In the genomic region with DNA sequence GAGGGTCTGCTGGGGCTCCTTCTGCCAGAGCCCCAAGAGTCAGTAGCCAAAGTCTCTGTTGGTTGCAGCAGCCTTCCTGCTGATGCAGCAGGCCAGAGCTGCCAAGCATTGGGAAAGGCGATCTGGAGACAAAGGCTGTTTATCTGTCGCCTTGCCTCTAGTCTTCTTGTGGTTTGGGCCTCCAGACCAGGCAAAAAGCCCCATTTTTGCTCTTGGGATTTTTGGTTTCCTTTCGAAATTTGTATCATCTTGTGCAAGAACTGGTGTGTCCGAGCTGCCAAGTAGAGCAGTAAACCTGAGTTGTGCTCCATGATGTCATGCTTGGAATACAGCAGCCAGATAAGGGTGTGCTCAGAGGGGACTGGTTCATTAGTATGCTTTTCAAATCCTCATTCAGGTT, we compare ENCODE assay signal across 12 mouse cellular contexts. TPM values are rescaled to one million over a fixed set of nuclear protein-coding genes. Genes with fewer than 3 reads are reported as not detected.
A peak's percentile ranks its signal among the peaks of the same experiment; 100 is the strongest.
DNase-seq lines count a peak whose midpoint lies in the region; ATAC-seq lines count a peak whose summit lies in the region.
"Had no signal": no experiment of that assay in that cellular context is flagged by ENCODE, and none has a peak within 500 bp of the region (broad histone marks: within the 10 kb centered on the region; RNA-seq: fewer than 3 reads in every experiment).

No protein-coding gene starts in this region.

- H3K4me2 ChIP-seq in hindbrain, embryonic 13.5 days, result no peak overlapping the region
- H3K4me2 ChIP-seq in forebrain, embryonic 13.5 days, result no peak overlapping the region

- H3K9me3 ChIP-seq in hindbrain, embryonic 13.5 days, result no peaks in the 10 kb centered on the region
- H3K9me3 ChIP-seq in hindbrain, embryonic 10.5 days, result no peaks in the 10 kb centered on the region
- H3K9me3 ChIP-seq in forebrain, embryonic 13.5 days (replicated peaks), result no peaks in the 10 kb centered on the region

- DNase-seq in hindbrain, embryonic 10.5 days (ENCODE audit: low spot score), result no peak
- peak; percentile 44 to 49 for DNase-seq in adrenal gland, postnatal 36 days
- DNase-seq in heart, adult 8-10 months (ENCODE audit: low spot score), result peak; percentile 79
- DNase-seq in lung, postnatal 4 days, result peak; percentile 46 to 81
- DNase-seq in spleen, postnatal 14 days (ENCODE audit: low spot score in 2 of 2), result no peak
- DNase-seq: kidney, adult 8-10 months; left cerebral cortex, postnatal 4 days; thymus, postnatal 36 days had no signal

- ATAC-seq in hindbrain, embryonic 13.5 days (ENCODE audit: low FRiP score), result no peak
- ATAC-seq in forebrain, embryonic 13.5 days, result no peak
- ATAC-seq in cerebellum, adult (ENCODE audit: insufficient number of reproducible peaks, low FRiP score, low TSS enrichment), result no peak

- 79% methylated on average over 4 of the region's 4 CpGs for WGBS in hindbrain, embryonic 13.5 days
- 75% methylated on average over 4 of the region's 4 CpGs for WGBS in hindbrain, embryonic 10.5 days
- 75% methylated on average over 4 of the region's 4 CpGs for WGBS in forebrain, embryonic 13.5 days

- 0 out of 2 replicates have a peak overlapping the region, but pooled peaks have one; percentile 6 for H3K9ac ChIP-seq in hindbrain, embryonic 13.5 days
- H3K9ac ChIP-seq in forebrain, embryonic 13.5 days, result no peak overlapping the region

- H3K4me1 ChIP-seq in hindbrain, embryonic 13.5 days (replicated peaks), result peaks cover 11% of the 10 kb centered on the region
- peaks cover 11% of the 10 kb centered on the region for H3K4me1 ChIP-seq in hindbrain, embryonic 10.5 days (replicated peaks)
- peaks cover 11% of the 10 kb centered on the region for H3K4me1 ChIP-seq in forebrain, embryonic 13.5 days

- H3K36me3 ChIP-seq in hindbrain, embryonic 13.5 days, result peaks cover 29% of the 10 kb centered on the region
- H3K36me3 ChIP-seq in hindbrain, embryonic 10.5 days, result peaks cover 66% of the 10 kb centered on the region
- peaks cover 31% of the 10 kb centered on the region for H3K36me3 ChIP-seq in forebrain, embryonic 13.5 days (ENCODE audit: poor library complexity, severe bottlenecking)

- no peak overlapping the region for H3K4me3 ChIP-seq in hindbrain, embryonic 13.5 days
- H3K4me3 ChIP-seq in hindbrain, embryonic 10.5 days, result no peak overlapping the region
- H3K4me3 ChIP-seq in forebrain, embryonic 13.5 days, result no peak overlapping the region

- no peaks in the 10 kb centered on the region for H3K27me3 ChIP-seq in hindbrain, embryonic 13.5 days
- H3K27me3 ChIP-seq in hindbrain, embryonic 10.5 days (ENCODE audit: insufficient read depth, poor library complexity, severe bottlenecking), result no peaks in the 10 kb centered on the region
- no peaks in the 10 kb centered on the region for H3K27me3 ChIP-seq in forebrain, embryonic 13.5 days

- H3K27ac ChIP-seq in hindbrain, embryonic 13.5 days, result no peak overlapping the region
- H3K27ac ChIP-seq in hindbrain, embryonic 10.5 days, result no peak overlapping the region
- H3K27ac ChIP-seq in forebrain, embryonic 13.5 days, result no peak overlapping the region

RNA-seq across cellular contexts. Expression of gene Rho, which starts 34.4 kb away (rescaled TPM):
- polyA plus RNA-seq in hindbrain, embryonic 13.5 days (2015; fragmentation: Nextera tagmentation; extraction: Ambion mirVana), result 0.21 and 0.58 TPM in 2 replicates
- polyA plus RNA-seq in hindbrain, embryonic 10.5 days (2016; fragmentation: Nextera tagmentation; extraction: Ambion mirVana), result 0.20 and 0.37 TPM in 2 replicates
- under 1 TPM; 0.23 to 0.59 TPM for total RNA-seq in adrenal gland, postnatal 36 days (2021)
- total RNA-seq in heart, adult 8-10 months (2022), result not detected
- polyA plus RNA-seq in forebrain, embryonic 13.5 days (2015; fragmentation: Nextera tagmentation; extraction: Ambion mirVana), result 0.10 and 0.17 TPM in 2 replicates

RNA-seq across cellular contexts. Expression of gene Ift122, which starts 43.8 kb away (rescaled TPM):
- 25.3 and 27.7 TPM in 2 replicates for polyA plus RNA-seq in hindbrain, embryonic 13.5 days (2015; fragmentation: Nextera tagmentation; extraction: Ambion mirVana)
- 28.8 and 30.6 TPM in 2 replicates for polyA plus RNA-seq in hindbrain, embryonic 10.5 days (2016; fragmentation: Nextera tagmentation; extraction: Ambion mirVana)
- total RNA-seq in adrenal gland, postnatal 36 days (2021), result 10 to 100 TPM; 16.3 to 16.7 TPM
- 1 to 10 TPM; 8.5 to 10.0 (median 9.0) TPM for total RNA-seq in heart, adult 8-10 months (2022)
- 26.1 and 28.4 TPM in 2 replicates for polyA plus RNA-seq in forebrain, embryonic 13.5 days (2015; fragmentation: Nextera tagmentation; extraction: Ambion mirVana)

RNA-seq across cellular contexts. Expression of gene Mbd4, which starts 43.9 kb away (rescaled TPM):
- 10.7 and 13.3 TPM in 2 replicates for polyA plus RNA-seq in hindbrain, embryonic 13.5 days (2015; fragmentation: Nextera tagmentation; extraction: Ambion mirVana)
- polyA plus RNA-seq in hindbrain, embryonic 10.5 days (2016; fragmentation: Nextera tagmentation; extraction: Ambion mirVana), result 24.6 and 31.7 TPM in 2 replicates
- total RNA-seq in adrenal gland, postnatal 36 days (2021), result 1 to 10 TPM; 2.4 to 2.6 TPM
- 1 to 10 TPM in 3 of 4 experiments, under 1 TPM in 1; 0.98 to 1.5 (median 1.1) TPM for total RNA-seq in heart, adult 8-10 months (2022)
- 20.4 and 21.3 TPM in 2 replicates for polyA plus RNA-seq in forebrain, embryonic 13.5 days (2015; fragmentation: Nextera tagmentation; extraction: Ambion mirVana)

RNA-seq across cellular contexts. Expression of gene H1foo, which starts 47.6 kb away (rescaled TPM):
- polyA plus RNA-seq in hindbrain, embryonic 13.5 days (2015; fragmentation: Nextera tagmentation; extraction: Ambion mirVana), result not detected in 2 replicates
- polyA plus RNA-seq in hindbrain, embryonic 10.5 days (2016; fragmentation: Nextera tagmentation; extraction: Ambion mirVana), result not detected in 2 replicates
- not detected for total RNA-seq in adrenal gland, postnatal 36 days (2021)
- not detected for total RNA-seq in heart, adult 8-10 months (2022)
- not detected in 2 replicates for polyA plus RNA-seq in forebrain, embryonic 13.5 days (2015; fragmentation: Nextera tagmentation; extraction: Ambion mirVana)
- total RNA-seq: left cerebral cortex, postnatal 4 days had no signal
- polyA plus RNA-seq: cerebellum, adult 2 months had no signal

RNA-seq across cellular contexts. Expression of gene Efcab12, which starts 58.9 kb away (rescaled TPM):
- polyA plus RNA-seq in hindbrain, embryonic 13.5 days (2015; fragmentation: Nextera tagmentation; extraction: Ambion mirVana), result 3.0 and 3.4 TPM in 2 replicates
- polyA plus RNA-seq in hindbrain, embryonic 10.5 days (2016; fragmentation: Nextera tagmentation; extraction: Ambion mirVana), result 1.6 and 2.3 TPM in 2 replicates
- total RNA-seq in adrenal gland, postnatal 36 days (2021), result under 1 TPM; 0.36 to 0.86 TPM
- total RNA-seq in heart, adult 8-10 months (2022), result under 1 TPM; 0.20 to 0.53 (median 0.36) TPM
- polyA plus RNA-seq in forebrain, embryonic 13.5 days (2015; fragmentation: Nextera tagmentation; extraction: Ambion mirVana), result 1.7 and 1.9 TPM in 2 replicates

Comparison
In these comparisons a context has a peak if more than half of its experiments do, and no peak if none do; other contexts are left out.
1. DNase-seq: peak in adrenal gland, postnatal 36 days (2 of 2), heart, adult 8-10 months (single experiment) and lung, postnatal 4 days (2 of 2); none in hindbrain, embryonic 10.5 days (single experiment) and spleen, postnatal 14 days (0 of 2).